Mouse (Mus musculus) limb, embryonic 13.5 days (tissue): ENCODE measurements around the gene Nck1. TPM values are rescaled to one million over a fixed set of nuclear protein-coding genes. Genes with fewer than 3 reads are reported as not detected.

Experiments
- polyA plus RNA-seq: library from polyadenylated mRNA; unstranded; fragments of >200 nt; fragmentation: Nextera tagmentation; extraction: Ambion mirVana; gene quantifications from 2 replicates; pipeline ENCODE4 v1.2.1, GENCODE M21; 2015

The Nck1 gene
- polyA plus RNA-seq, 1 experiment from 2014 or later: 76.5 TPM

Other genes with a start within 250 kb of the Nck1 start
- 0.79 and 1.4 TPM in 2 replicates for gene Il20rb, start 59.3 kb downstream of the Nck1 start, polyA plus RNA-seq
- 2.7 TPM in 2 replicates for gene Slc35g2, start 25.0 kb upstream of the Nck1 start, polyA plus RNA-seq
- 52.5 and 55.4 TPM in 2 replicates for gene Stag1, start 51.7 kb upstream of the Nck1 start, polyA plus RNA-seq